Mouse (Mus musculus): ENCODE measurements around the gene Slc22a14.
"Not testable (repeated sequence)": the region's sequence is repeated elsewhere in the genome, so short reads cannot be mapped to it uniquely, and the experiment has no call there.

Gene Slc22a14

GRCm38 (mm10) chr9:119263067-119263466, 102.3 kb downstream of the Slc22a14 start:
- no peak for DNase-seq (ENCODE audit: low read depth, low spot score)

GRCm38 (mm10) chr9:119260825-119261224, 104.5 kb downstream of the Slc22a14 start:
- no peak for DNase-seq (ENCODE audit: low read depth, low spot score)

DNA sequence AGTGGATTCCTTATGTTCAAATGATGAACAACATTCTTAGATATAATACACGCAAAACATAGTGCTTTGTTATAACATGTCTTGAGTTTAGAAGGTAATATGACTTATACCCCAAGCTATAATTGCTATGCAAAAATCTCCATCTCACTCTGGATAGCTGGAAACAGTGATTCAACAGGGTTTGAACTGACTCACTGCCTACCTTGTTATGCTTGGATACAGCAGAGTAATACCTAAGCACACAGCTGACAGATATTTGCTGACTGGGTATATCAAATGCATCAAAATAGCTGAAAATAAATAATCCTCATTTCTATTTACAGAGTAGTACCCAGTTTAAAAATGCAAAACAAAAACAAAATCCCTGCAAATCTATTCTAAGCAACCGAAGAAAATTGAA, 106.6 kb downstream of the Slc22a14 start:
- DNase-seq (ENCODE audit: low read depth, low spot score): no peak

DNA sequence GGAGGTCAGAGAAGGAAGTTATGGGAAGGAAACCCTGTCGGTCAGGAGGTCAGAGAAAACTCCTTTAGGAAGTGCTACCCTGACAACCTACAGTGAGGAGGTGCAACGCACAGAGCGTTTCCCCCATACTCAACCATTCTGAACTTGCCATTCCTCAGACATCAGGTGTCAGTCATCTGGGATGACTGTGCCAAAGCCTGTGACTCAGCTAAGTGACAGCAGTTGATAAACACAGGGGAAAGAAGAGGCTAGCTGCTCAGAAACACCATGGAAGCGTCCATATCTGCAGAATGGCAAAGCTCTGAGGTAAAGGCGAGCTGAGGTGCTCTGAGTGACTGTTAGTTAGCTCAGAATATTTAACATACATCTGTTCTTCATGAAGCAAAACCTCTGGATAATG, 107.2 kb downstream of the Slc22a14 start:
- no peak for DNase-seq (ENCODE audit: low read depth, low spot score)

DNA sequence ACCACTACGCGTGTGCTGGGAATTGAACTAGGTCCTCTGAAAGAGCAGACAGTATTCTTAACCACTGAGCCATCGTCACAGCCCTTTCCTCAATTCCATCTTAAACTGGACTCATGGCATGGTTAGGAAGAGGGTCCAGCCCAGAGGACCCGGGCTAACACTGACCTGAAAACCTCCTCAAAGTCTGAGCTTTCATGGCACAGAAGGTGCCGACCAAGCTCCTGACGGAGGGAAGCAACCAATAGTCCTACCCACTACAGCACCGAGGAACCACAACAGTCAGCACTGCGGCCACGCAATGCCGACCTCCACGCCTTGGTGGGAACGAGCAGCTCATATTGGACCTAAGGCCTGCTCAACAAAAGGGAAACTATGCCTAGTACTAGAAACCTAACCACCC, 109.2 kb downstream of the Slc22a14 start:
- DNase-seq (ENCODE audit: low read depth, low spot score): no peak

GRCm38 (mm10) chr9:119255096-119255495, 110.3 kb downstream of the Slc22a14 start:
- no peak for DNase-seq (ENCODE audit: low read depth, low spot score)

DNA sequence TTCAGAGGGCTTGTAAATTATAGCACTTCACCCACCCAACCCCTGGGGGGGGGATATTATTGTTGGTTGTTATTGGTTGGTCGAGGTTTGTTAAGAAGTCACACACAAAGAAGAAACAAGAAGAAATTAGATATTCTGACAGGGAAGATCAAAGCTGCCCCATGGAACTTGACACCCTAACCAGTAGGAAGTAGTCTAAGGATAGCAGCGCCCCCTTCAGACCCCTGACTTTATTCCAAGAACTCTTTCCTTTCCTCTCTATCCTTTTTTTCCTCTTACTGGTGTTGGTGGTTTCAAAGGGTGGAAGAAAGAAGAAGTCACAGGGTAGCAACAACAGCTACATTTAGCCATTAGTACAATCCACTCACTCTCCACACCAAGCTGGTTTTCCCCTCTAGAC, 111.2 kb downstream of the Slc22a14 start:
- DNase-seq (ENCODE audit: low read depth, low spot score): no peak

- no peak for DNase-seq (ENCODE audit: low read depth, low spot score)
These were observed 117.4 kb downstream of the Slc22a14 start for GRCm38 (mm10) chr9:119247996-119248395.

GRCm38 (mm10) chr9:119246826-119247225, 118.5 kb downstream of the Slc22a14 start:
- peak; percentile 53 for DNase-seq (ENCODE audit: low read depth, low spot score)

DNA sequence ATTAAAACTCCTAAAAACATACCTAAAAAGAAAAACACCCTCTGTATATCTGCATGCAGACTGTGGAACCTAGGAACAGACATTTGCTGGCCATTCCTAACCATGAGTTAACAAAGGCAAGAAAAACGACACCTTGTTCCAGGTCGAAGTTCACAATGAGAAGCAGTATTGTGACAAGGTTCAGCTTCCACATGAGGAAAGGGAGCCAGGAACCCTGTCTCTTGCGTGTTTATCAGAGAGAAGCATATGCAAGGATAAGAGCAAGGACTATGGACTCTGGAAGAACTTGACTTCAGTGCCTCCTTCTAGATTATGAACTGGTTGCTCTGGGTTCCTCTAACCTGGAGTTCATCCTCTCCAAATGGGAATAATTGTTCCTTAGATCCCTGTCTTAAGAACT, 121.4 kb downstream of the Slc22a14 start:
- no peak for DNase-seq (ENCODE audit: low read depth, low spot score)

DNA sequence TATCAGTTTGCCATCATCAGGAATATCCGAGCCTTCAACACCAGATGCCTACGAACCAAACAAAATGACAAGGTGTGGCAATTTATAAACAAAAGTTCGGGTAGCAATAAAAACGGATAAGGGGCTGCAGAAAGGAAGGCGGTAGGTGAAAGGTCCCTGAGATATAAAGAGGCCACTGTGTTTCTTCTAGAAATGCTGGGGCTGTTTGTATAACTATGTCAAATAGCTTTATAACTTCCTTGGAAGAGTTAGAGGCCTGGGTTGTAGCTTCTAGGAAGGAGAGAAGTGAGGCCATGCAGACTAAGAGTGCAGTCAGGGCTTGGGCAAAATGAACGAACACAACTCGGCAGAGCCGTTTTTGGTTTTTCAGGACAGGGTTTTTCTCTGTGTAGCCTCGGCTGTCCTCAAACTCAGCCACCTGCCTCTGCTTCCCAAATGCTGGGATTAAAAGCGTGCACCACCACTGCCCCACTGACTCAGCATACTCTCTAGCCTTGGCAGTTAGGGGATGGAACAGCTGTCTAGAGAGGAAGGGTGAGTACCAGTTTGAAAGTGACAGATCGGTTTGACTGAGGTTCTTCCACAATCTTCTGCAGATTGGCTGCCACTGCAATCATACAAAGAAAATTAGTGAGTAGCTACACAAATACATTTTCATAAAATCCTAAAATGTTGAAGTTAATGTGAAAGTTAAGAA, 124.0 kb downstream of the Slc22a14 start:
- no peak for DNase-seq (ENCODE audit: low read depth, low spot score)

- no peak for DNase-seq (ENCODE audit: low read depth, low spot score)
These were observed 124.9 kb downstream of the Slc22a14 start for GRCm38 (mm10) chr9:119240286-119240997.

DNA sequence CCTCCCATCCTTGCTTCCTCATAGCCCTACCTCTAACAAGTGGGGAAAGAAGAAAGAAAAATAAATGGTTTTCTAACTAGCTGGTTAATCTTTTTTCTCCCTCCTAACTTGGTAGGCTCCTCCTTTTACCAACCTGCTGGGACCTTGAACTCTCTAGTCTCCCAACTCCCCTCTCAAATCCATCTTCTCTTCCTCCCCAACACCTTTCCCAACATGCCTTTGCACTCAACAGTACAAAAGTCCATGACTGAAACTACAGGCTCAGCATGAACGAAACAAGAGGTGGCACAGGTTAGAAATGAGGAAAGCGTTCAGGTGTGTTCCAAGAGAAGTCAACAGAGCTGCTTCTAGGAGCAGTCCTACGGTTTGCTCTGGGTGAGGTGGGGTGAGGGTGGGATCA, 126.1 kb downstream of the Slc22a14 start:
- no peak for DNase-seq (ENCODE audit: low read depth, low spot score)

- DNase-seq (ENCODE audit: low read depth, low spot score): no peak
These were observed 126.6 kb downstream of the Slc22a14 start for GRCm38 (mm10) chr9:119238796-119239195.

DNA sequence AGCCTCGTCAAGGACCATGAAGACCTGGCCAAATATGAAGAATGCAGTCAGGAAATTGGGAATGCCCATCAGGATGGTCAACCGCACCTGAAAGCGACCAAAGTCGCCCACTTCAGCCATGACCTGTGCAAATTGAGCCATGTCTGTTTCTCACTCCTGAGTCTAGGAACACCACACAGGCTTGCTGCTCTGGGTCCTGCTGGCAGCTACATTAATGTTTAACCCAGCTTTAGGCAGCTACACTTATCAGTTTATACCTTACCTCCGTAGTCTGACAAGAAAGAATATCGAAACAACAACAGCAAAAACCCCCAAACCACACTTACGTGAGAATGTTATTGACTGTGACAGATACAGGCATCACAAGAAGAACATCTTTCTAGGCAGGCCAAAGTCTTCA, 133.8 kb downstream of the Slc22a14 start:
- no peak for DNase-seq (ENCODE audit: low read depth, low spot score)

- DNase-seq (ENCODE audit: low read depth, low spot score): no peak
These were observed 134.5 kb downstream of the Slc22a14 start for GRCm38 (mm10) chr9:119230829-119231228.

DNA sequence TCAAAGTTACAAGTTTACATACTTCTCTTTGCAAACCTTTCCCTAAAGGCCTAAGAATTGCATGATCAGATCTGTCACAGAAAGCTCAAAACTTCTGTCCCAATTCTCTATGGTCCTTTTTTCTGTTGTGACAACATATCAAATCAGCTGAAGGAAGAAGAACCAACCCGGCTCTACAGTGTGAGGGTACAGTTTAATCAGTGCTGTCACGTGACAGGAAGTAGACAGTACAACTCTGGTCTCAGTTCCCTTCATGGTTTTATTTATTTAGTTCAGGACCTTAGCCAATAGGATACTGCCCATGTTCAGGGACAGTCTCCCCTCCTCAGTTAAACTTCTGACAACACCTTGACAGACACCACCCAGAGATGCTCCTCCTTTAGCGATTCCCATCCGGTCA, 145.1 kb downstream of the Slc22a14 start:
- DNase-seq (ENCODE audit: low read depth, low spot score): no peak

GRCm38 (mm10) chr9:119219667-119220066, 145.7 kb downstream of the Slc22a14 start:
- no peak for DNase-seq (ENCODE audit: low read depth, low spot score)

- DNase-seq (ENCODE audit: low read depth, low spot score): not testable (repeated sequence)
These were observed 150.0 kb downstream of the Slc22a14 start for GRCm38 (mm10) chr9:119215341-119215740.

DNA sequence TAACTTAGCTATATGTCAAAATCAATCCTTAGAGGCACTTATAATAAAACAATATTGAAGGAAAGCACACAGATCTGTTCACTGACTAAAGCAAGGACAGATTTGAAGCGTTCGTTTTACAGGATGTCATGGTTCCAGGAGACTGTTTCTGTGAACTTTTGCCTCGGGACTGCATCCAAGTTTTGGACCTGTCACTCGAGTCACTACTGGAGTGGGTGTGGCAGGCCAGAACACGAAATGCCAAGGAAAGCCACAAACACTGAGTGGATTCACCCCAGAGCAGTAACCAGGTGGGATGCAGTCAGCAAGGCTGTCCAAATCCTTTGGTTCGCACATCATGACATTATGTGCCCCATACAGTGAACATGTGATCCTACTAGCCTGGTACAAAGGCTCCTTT, 150.8 kb downstream of the Slc22a14 start:
- DNase-seq (ENCODE audit: low read depth, low spot score): no peak

- DNase-seq (ENCODE audit: low read depth, low spot score): no peak
These were observed 152.4 kb downstream of the Slc22a14 start for GRCm38 (mm10) chr9:119212996-119213395.

DNA sequence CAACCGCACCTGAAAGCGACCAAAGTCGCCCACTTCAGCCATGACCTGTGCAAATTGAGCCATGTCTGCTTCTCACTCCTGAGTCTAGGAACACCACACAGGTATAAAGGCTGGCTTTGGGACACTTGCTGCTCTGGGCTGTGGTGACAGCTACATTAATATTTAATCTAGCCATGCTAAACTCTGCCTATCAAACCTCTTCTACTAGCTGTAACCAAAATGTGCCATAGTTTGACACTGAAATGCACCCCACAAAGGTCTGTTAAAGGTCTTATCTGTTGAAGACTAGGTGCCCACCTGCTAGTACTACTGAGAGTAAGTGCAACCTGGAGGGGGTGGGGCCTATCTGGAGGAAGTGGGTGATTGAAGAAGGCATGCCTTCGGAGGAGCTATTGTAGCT, 156.4 kb downstream of the Slc22a14 start, which contains the start of gene Slc22a13:
Gene Slc22a13, minus strand, starts transcription at position 101 of the 400 bp plus-strand sequence.
- no peak for DNase-seq (ENCODE audit: low read depth, low spot score)

DNA sequence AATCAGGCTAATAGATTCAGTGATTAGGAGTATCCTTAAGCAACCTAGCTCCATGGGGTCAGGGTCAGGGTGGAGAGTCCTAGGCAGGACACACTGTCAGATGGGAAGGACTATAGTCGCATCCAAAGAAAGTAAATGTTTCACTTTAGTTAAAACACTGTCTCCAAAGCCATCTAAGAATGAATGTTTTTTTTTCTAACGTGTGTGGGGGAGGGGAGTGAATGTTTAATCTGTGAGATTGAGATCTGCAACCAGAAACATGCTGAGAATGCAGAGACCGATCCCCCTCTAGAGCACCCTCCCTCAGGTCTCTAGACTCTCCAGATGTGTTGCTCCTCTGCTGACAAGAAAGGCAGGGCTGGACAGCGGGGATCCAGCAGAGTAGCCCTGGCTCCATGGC, 158.2 kb downstream of the Slc22a14 start:
- no peak for DNase-seq (ENCODE audit: low read depth, low spot score)

All from skeletal muscle tissue, adult 2 months (tissue).